Mouse (Mus musculus) liver, embryonic 14.5 days (tissue): ENCODE data around the gene Txnrd2. TPM values are rescaled to one million over a fixed set of nuclear protein-coding genes. Genes with fewer than 3 reads are reported as not detected.

Source experiments
- ATAC-seq: fragments of 200-750 bp; cut with Nextera tagmentation; 2 replicates; pipeline ENCODE4 v1.8.0; 2017; ENCODE audit warnings: moderate number of reproducible peaks, mild to moderate bottlenecking, moderate library complexity; ENCODE audit not compliant: insufficient read depth
- DNase-seq, 3 experiments: peaks; one replicate each; pipeline ENCODE4 v3.0.0-alpha.2; 2012 to 2013; ENCODE audit warnings: low read depth in 3 of 3, low spot score in 3 of 3
- H3K27ac ChIP-seq: fragments of 300-500 bp; sonication (generic); 2 replicates; pipeline ENCODE4 v1.5.1; 2014; ENCODE audit warnings: moderate library complexity, mild to moderate bottlenecking, control low read depth, inconsistent platforms
- H3K27me3 ChIP-seq: fragments of 300-500 bp; sonication (generic); 2 replicates; pipeline ENCODE4 v1.6.1; 2014; ENCODE audit warnings: mild to moderate bottlenecking, low read length, moderate library complexity; ENCODE audit not compliant: control insufficient read depth, insufficient read depth
- H3K36me3 ChIP-seq: fragments of 300-500 bp; sonication (generic); replicated peaks from 2 replicates; pipeline ENCODE4 v1.6.1; 2014; ENCODE audit warnings: low read depth; ENCODE audit not compliant: control insufficient read depth, insufficient read depth
- H3K4me1 ChIP-seq, 2 experiments: fragments of 200-500 bp in 1 of 2; fragments of 300-500 bp in 1 of 2; sonication (generic) in 1 of 2; replicated peaks; 2 replicates each; pipeline ENCODE4 v1.6.1; 2012 to 2014; ENCODE audit warnings: antibody characterized with exemption in 1 of 2, inconsistent platforms in 1 of 2, low read length in 1 of 2; ENCODE audit not compliant: control insufficient read depth in 2 of 2, insufficient read depth in 2 of 2
- H3K4me2 ChIP-seq: fragments of 300-500 bp; sonication (generic); 2 replicates; pipeline ENCODE4 v1.6.1; 2014; ENCODE audit warnings: low read depth, mild to moderate bottlenecking, control low read depth, moderate library complexity
- H3K4me3 ChIP-seq, 2 experiments: fragments of 200-500 bp in 1 of 2; fragments of 300-500 bp in 1 of 2; sonication (generic) in 1 of 2; 2 replicates each; pipeline ENCODE4 v1.5.1; 2012 to 2014; ENCODE audit warnings: low read depth in 2 of 2, low read length in 2 of 2, mild to moderate bottlenecking in 2 of 2, control low read depth in 1 of 2, inconsistent platforms in 1 of 2, moderate library complexity in 1 of 2; ENCODE audit not compliant: insufficient read depth in 1 of 2
- H3K9ac ChIP-seq: fragments of 300-500 bp; sonication (generic); replicated peaks from 2 replicates; pipeline ENCODE4 v1.6.1; 2014; ENCODE audit warnings: mild to moderate bottlenecking, control low read depth, moderate library complexity
- H3K9me3 ChIP-seq: fragments of 300-500 bp; sonication (generic); 2 replicates; pipeline ENCODE4 v1.6.1; 2016; ENCODE audit warnings: low read length, mixed read lengths; ENCODE audit not compliant: control insufficient read depth
- CTCF ChIP-seq: IDR thresholded peaks from 2 replicates; pipeline ENCODE4 v1.5.1; 2016; ENCODE audit warnings: antibody characterized with exemption, low read depth, control low read depth
- EP300 ChIP-seq: IDR thresholded peaks from 2 replicates; pipeline ENCODE4 v1.6.1; 2016; ENCODE audit warnings: antibody characterized with exemption, low read depth
- WGBS: fragments of 180-500 bp; shearing (Covaris S2); extraction: QIAGEN DNeasy Blood & Tissue Kit; methylation state at CpG from one replicate; pipeline ENCODE4 v1.1.7; 2014; ENCODE audit not compliant: insufficient replicate concordance; 5-methylcytosine and 5-hydroxymethylcytosine counted together
- polyA plus RNA-seq, 2 experiments: library from polyadenylated mRNA; depleted of rRNA in 1 of 2; stranded (reverse) in 1 of 2; unstranded in 1 of 2; fragments of >200 nt; fragmentation: Nextera tagmentation in 1 of 2; extraction: Ambion mirVana in 1 of 2; gene quantifications; 2 replicates each; pipeline versions ENCODE4 v1.2.1 to v1.2.3; 2012 to 2014

Gene Txnrd2
- polyA plus RNA-seq, 2 experiments: 112 to 113 TPM

- Histone ChIP-seq H3K4me3 (peak within 1 kb of the TSS; percentile 82 to 96), H3K36me3 (peaks cover 28% of the 10 kb centered on the region), H3K27me3 (no peaks in the 10 kb centered on the region), H3K9ac (peak within 1 kb of the TSS; percentile 91), H3K27ac (peak within 1 kb of the TSS; percentile 98), H3K9me3 (no peaks in the 10 kb centered on the region), H3K4me2 (peak within 1 kb of the TSS; percentile 96), H3K4me1 (peaks cover 34 to 40% of the 10 kb centered on the region in 2 experiments)
- 29% methylated on average over 5 of the region's 5 CpGs for WGBS
- ATAC-seq (no peak), DNase-seq (no peak)
- TF ChIP-seq EP300 (no peak), CTCF (no peak)
Measured at GRCm38 (mm10) chr16:18426802-18427280, 657 bp downstream of the Txnrd2 start, which contains the start of gene Comt. Gene Comt, minus strand, starts transcription at chr16:18426852.

GRCm38 (mm10) chr16:18428011-18428515 is 1.9 kb downstream of the Txnrd2 start:
- H3K9ac ChIP-seq: peak overlapping the region; percentile 91
- TF ChIP-seq EP300 (no peak), CTCF (no peak)
- ATAC-seq: 0 out of 2 replicates have a peak, but pooled peaks have one; percentile 1

GRCm38 (mm10) chr16:18428516-18429042 is 2.4 kb downstream of the Txnrd2 start:
- peak overlapping the region; percentile 98 for H3K27ac ChIP-seq
- H3K4me1 ChIP-seq: peaks cover 32 to 40% of the 10 kb centered on the region in 2 experiments
- peaks cover 26% of the 10 kb centered on the region for H3K36me3 ChIP-seq
- peak overlapping the region; percentile 82 to 100 for H3K4me3 ChIP-seq
- ATAC-seq: peak; percentile 93
- DNase-seq: peak; percentile 84 to 86 (median 86)
- TF ChIP-seq EP300: peak; percentile 87
- 0 out of 2 replicates have a peak, but pooled peaks have one; percentile 0 for TF ChIP-seq CTCF
- H3K27me3 ChIP-seq: no peaks in the 10 kb centered on the region
- WGBS: 16% methylated on average over 7 of the region's 7 CpGs
- H3K9ac ChIP-seq: peak overlapping the region; percentile 91
- peak overlapping the region; percentile 96 for H3K4me2 ChIP-seq
- no peaks in the 10 kb centered on the region for H3K9me3 ChIP-seq

More at GRCm38 (mm10) chr16:18428011-18428515, 1.9 kb downstream of the Txnrd2 start:
- DNase-seq: no peak
- H3K4me1 ChIP-seq: peaks cover 34 to 40% of the 10 kb centered on the region in 2 experiments
- H3K4me2 ChIP-seq: peak overlapping the region; percentile 96
- peak overlapping the region; percentile 82 to 100 for H3K4me3 ChIP-seq
- peaks cover 27% of the 10 kb centered on the region for H3K36me3 ChIP-seq
- no peaks in the 10 kb centered on the region for H3K9me3 ChIP-seq
- 49% methylated on average over 5 of the region's 5 CpGs for WGBS
- H3K27me3 ChIP-seq: no peaks in the 10 kb centered on the region
- H3K27ac ChIP-seq: peak overlapping the region; percentile 98

- Histone ChIP-seq H3K27me3 (no peaks in the 10 kb centered on the region), H3K4me3 (peak overlapping the region; percentile 82 to 100), H3K36me3 (peaks cover 26% of the 10 kb centered on the region), H3K9ac (peak overlapping the region; percentile 91), H3K4me1 (peaks cover 27 to 35% of the 10 kb centered on the region in 2 experiments), H3K9me3 (no peaks in the 10 kb centered on the region), H3K4me2 (peak overlapping the region; percentile 96), H3K27ac (peak overlapping the region; percentile 98)
- no peak for DNase-seq
- no peak for ATAC-seq
- TF ChIP-seq EP300 (no peak), CTCF (no peak)
- WGBS: 27% methylated on average over 8 of the region's 8 CpGs
Measured at GRCm38 (mm10) chr16:18429641-18430040, 3.5 kb downstream of the Txnrd2 start.

- peak overlapping the region; percentile 91 for H3K9ac ChIP-seq
- WGBS: 25% methylated on average over 8 of the region's 8 CpGs
- H3K4me2 ChIP-seq: peak overlapping the region; percentile 96
- DNase-seq (peak in 2 of 3 experiments; percentile 36 to 63), ATAC-seq (no peak)
- H3K27me3 ChIP-seq: no peaks in the 10 kb centered on the region
- TF ChIP-seq EP300: peak; percentile 55
- TF ChIP-seq CTCF: 0 out of 2 replicates have a peak, but pooled peaks have one; percentile 23
- H3K4me1 ChIP-seq: peaks cover 22 to 29% of the 10 kb centered on the region in 2 experiments
- peak overlapping the region; percentile 82 to 100 for H3K4me3 ChIP-seq
- H3K36me3 ChIP-seq: peaks cover 37% of the 10 kb centered on the region
- H3K27ac ChIP-seq: peak overlapping the region; percentile 98
- H3K9me3 ChIP-seq: no peaks in the 10 kb centered on the region
Measured at GRCm38 (mm10) chr16:18430641-18431212, 4.5 kb downstream of the Txnrd2 start.
